Mouse (Mus musculus) lung, embryonic 16.5 days (tissue): ENCODE measurements around the gene Olfr874. TPM values are rescaled to one million over a fixed set of nuclear protein-coding genes. Genes with fewer than 3 reads are reported as not detected.

Experiments
- ATAC-seq: fragments of 200-750 bp; cut with Nextera tagmentation; 2 replicates; pipeline ENCODE4 v1.8.0; 2017; ENCODE audit warnings: low read depth, mild to moderate bottlenecking, moderate library complexity
- H3K27ac ChIP-seq: fragments of 300-500 bp; sonication (generic); 2 replicates; pipeline ENCODE4 v1.5.1; 2014; ENCODE audit warnings: mild to moderate bottlenecking, control low read depth, low read length
- H3K27me3 ChIP-seq: fragments of 300-500 bp; sonication (generic); 2 replicates; pipeline ENCODE4 v1.6.1; 2014; ENCODE audit warnings: low read depth, low read length, mixed read lengths; ENCODE audit not compliant: control insufficient read depth, insufficient read depth
- H3K36me3 ChIP-seq: fragments of 300-500 bp; sonication (generic); 2 replicates; pipeline ENCODE4 v1.6.1; 2014; ENCODE audit warnings: low read length; ENCODE audit not compliant: control insufficient read depth, insufficient read depth
- H3K4me1 ChIP-seq: fragments of 300-500 bp; sonication (generic); replicated peaks from 2 replicates; pipeline ENCODE4 v1.6.1; 2014; ENCODE audit warnings: low read length, mixed read lengths; ENCODE audit not compliant: control insufficient read depth, insufficient read depth
- H3K4me2 ChIP-seq: fragments of 300-500 bp; sonication (generic); 2 replicates; pipeline ENCODE4 v1.6.1; 2014; ENCODE audit warnings: low read depth, low read length, control low read depth
- H3K4me3 ChIP-seq: fragments of 300-500 bp; sonication (generic); 2 replicates; pipeline ENCODE4 v1.5.1; 2014; ENCODE audit warnings: mild to moderate bottlenecking, low read length, control low read depth
- H3K9ac ChIP-seq: fragments of 300-500 bp; sonication (generic); 2 replicates; pipeline ENCODE4 v1.6.1; 2014; ENCODE audit warnings: low read length, control low read depth
- H3K9me3 ChIP-seq: fragments of 300-500 bp; sonication (generic); 2 replicates; pipeline ENCODE4 v1.6.1; 2016; ENCODE audit warnings: low read length; ENCODE audit not compliant: control insufficient read depth
- WGBS: fragments of 180-500 bp; shearing (Covaris S2); extraction: QIAGEN DNeasy Blood & Tissue Kit; methylation state at CpG from one replicate; pipeline ENCODE4 v1.1.7; 2014; 5-methylcytosine and 5-hydroxymethylcytosine counted together
- polyA plus RNA-seq: library from polyadenylated mRNA; unstranded; fragments of >200 nt; fragmentation: Nextera tagmentation; extraction: Ambion mirVana; gene quantifications from 2 replicates; pipeline ENCODE4 v1.2.1, GENCODE M21; 2015

Gene Olfr874
- not detected in 2 replicates for polyA plus RNA-seq

DNA sequence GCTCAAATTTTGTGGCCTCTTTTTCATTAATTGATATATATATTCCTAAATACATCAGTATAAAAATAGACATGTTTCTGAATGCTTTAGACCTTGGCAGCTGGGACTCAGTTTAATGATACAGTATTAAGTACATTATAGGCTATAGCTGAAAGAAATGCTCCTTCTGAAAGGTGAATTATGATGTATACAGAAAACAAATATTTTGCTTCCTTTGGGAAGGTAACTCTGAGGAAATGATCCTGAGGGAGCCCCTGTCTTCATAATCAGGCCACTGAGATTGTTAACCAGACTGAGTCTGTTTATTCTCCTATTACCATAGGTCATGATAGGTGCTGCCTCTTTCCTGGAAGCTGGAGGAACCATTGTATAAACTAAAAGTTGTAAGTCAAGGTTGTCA lies at the start of gene Olfr874:
Gene Olfr874, plus strand, starts transcription at position 301 of the 400 bp plus-strand sequence.
- no peak for ATAC-seq
- Histone ChIP-seq H3K27me3 (no peaks in the 10 kb centered on the region), H3K36me3 (no peaks in the 10 kb centered on the region), H3K9me3 (no peaks in the 10 kb centered on the region), H3K9ac (no peak within 1 kb of the TSS), H3K4me3 (no peak within 1 kb of the TSS), H3K4me1 (no peaks in the 10 kb centered on the region), H3K4me2 (no peak within 1 kb of the TSS), H3K27ac (no peak within 1 kb of the TSS)

DNA sequence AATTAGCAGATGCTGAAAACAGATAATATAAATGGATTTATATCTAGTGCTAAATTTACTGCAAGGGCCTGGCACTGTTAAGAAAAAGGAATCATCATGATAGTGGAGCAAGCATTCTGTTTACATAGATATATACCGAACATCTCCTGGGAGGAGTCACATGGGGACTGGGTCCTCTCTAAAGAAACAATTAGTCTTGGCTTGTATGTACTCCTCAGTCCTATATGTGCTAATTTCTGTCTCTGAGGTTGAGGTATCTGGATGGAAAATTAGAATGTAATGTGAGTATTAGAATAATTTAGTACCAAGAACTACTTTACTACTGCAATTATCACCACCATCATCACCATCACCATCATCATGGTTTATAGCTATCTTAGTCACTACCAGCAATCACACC lies 28.8 kb upstream of the Olfr874 start, which contains the start of gene Olfr160:
Gene Olfr160, minus strand, starts transcription at position 101 of the 400 bp plus-strand sequence.
- Histone ChIP-seq H3K4me3 (no peak within 1 kb of the TSS), H3K27ac (no peak within 1 kb of the TSS), H3K4me2 (no peak within 1 kb of the TSS), H3K9me3 (no peaks in the 10 kb centered on the region), H3K9ac (no peak within 1 kb of the TSS), H3K36me3 (no peaks in the 10 kb centered on the region), H3K4me1 (no peaks in the 10 kb centered on the region), H3K27me3 (no peaks in the 10 kb centered on the region)
- 75% methylated on average over 1 of the region's 1 CpGs for WGBS
- ATAC-seq = no peak

DNA sequence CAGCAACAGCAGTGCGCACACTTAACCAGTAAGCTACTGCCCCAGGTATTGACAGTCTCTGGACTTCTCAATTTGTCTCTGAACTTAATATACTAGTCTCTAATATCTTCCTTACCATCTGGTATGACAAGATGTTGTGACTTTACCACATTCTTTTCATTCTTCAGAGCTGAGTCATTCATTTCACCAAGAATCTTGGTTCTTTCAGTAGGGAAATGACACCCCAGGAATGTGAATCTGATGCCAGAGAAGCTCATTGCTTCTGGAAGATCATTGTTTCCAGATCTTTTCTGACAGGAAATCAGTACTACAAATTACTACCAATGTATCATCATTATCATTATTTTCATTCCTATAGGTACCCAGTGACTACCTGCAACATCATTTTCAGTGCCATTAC lies 10.6 kb upstream of the Olfr874 start:
- 94% methylated on average over 1 of the region's 1 CpGs for WGBS
- H3K9ac ChIP-seq = no peak overlapping the region
- no peak for ATAC-seq
- no peak overlapping the region for H3K4me3 ChIP-seq
- no peaks in the 10 kb centered on the region for H3K27me3 ChIP-seq
- H3K4me2 ChIP-seq = no peak overlapping the region
- H3K27ac ChIP-seq = no peak overlapping the region
- no peaks in the 10 kb centered on the region for H3K4me1 ChIP-seq
- no peaks in the 10 kb centered on the region for H3K9me3 ChIP-seq
- H3K36me3 ChIP-seq = no peaks in the 10 kb centered on the region

DNA sequence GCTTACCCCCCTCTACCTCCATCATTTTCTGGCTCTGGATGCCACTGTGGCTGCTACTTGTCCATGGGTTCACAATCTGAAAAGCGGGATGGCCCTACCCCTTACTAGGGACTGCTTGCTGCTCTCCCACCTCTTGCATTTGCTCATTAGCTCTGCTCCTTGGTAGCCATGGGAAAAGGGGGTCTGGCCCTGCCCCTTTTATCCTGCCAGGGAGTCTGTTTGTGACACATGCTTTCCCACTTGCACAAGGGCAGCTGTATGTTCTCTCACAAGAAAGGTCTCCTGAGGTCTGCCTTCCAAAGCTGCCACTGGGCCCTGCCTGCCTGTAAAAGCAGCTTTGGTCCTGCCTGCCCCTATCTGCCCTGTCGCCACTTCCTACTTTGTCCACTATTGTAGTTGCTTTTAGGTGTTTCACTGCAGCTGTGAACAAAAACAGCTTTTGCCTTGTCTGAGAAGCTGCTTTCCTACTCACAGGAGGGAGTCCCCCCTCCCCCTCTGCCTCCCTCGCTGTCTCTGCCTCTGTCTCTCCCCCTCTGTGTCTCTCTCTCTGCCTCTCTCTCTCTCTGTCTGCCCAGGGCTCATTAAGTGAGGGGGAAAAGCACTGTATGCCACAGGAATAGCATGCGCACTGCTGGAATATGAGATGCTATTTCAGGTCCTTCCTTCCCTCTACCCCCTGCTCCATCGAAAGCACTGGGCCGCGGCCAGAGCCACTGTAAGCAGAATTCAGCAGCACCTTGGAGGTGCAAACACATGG lies 5.6 kb downstream of the Olfr874 start:
- Histone ChIP-seq H3K27me3 (no peaks in the 10 kb centered on the region), H3K4me3 (no peak overlapping the region), H3K4me1 (no peaks in the 10 kb centered on the region), H3K27ac (no peak overlapping the region), H3K9me3 (no peaks in the 10 kb centered on the region), H3K36me3 (no peaks in the 10 kb centered on the region), H3K9ac (no peak overlapping the region), H3K4me2 (no peak overlapping the region)
- 37% methylated on average over 7 of the region's 7 CpGs for WGBS
- no peak for ATAC-seq

DNA sequence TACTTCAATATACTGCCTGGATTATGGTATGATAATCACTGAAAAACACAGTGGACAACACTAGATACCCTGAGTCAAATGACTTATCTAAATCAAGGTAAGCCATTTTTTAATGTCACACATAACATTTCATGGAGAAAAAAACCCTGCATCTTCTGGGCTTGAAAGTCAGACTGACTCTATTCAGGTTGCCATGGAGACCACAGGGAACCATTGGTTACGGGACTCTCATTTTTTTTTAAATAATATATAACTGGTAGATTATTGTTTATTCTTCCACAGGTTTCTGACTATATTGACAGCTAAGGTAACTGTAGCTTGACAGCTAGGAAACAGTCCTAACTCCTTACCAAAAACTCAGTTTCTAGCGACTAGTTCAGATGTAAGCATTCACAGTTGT lies 6.6 kb downstream of the Olfr874 start:
- Histone ChIP-seq H3K9ac (no peak overlapping the region), H3K4me1 (no peaks in the 10 kb centered on the region), H3K27me3 (no peaks in the 10 kb centered on the region), H3K4me3 (no peak overlapping the region), H3K4me2 (no peak overlapping the region), H3K36me3 (no peaks in the 10 kb centered on the region), H3K27ac (no peak overlapping the region), H3K9me3 (no peaks in the 10 kb centered on the region)
- 66% methylated on average over 2 of the region's 2 CpGs for WGBS
- no peak for ATAC-seq

DNA sequence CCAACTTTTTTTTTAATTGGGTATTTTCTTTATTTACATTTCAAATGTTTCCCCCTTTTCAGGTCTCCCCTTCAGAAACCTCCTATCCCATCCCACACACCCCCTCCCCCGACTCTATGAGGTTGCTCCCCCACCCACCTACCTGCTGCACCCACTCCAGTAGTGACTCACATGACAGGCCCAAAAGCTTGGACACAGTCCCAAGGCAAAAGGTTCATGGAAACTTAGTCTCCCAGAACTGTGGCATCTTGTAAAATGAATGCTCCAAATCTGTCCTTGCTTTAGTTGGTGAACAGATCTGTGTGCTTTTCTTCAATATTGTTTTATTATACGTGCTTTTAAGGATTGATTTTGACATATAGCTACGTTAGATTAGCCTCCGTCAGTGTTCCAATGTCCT lies 7.1 kb downstream of the Olfr874 start:
- Histone ChIP-seq H3K27ac (no peak overlapping the region), H3K9ac (no peak overlapping the region), H3K4me2 (no peak overlapping the region), H3K36me3 (no peaks in the 10 kb centered on the region), H3K9me3 (no peaks in the 10 kb centered on the region), H3K27me3 (no peaks in the 10 kb centered on the region), H3K4me1 (no peaks in the 10 kb centered on the region), H3K4me3 (no peak overlapping the region)
- ATAC-seq = no peak
- WGBS = 61% methylated on average over 4 of the region's 4 CpGs

DNA sequence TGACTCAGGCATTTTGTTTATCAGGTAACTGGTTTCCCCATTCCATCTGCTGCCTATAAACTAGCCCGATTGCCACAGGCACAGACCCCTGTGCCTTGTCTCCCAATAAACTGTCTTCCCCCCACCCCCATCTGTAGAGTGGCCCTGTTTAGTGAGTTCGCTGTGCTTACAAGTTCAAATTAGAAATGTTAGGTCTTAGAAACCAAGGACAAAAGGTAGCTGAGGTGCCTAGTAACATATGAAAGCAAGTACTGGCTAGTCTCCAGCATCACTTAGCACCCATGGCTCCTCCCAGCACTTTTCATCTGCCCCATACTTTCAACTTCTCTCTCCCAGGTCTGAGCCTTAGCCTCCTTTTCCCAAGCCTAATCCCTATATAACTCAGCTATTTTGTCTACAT lies 16.8 kb downstream of the Olfr874 start:
- Histone ChIP-seq H3K4me1 (no peaks in the 10 kb centered on the region), H3K27ac (no peak overlapping the region)
- 81% methylated on average over 2 of the region's 2 CpGs for WGBS

DNA sequence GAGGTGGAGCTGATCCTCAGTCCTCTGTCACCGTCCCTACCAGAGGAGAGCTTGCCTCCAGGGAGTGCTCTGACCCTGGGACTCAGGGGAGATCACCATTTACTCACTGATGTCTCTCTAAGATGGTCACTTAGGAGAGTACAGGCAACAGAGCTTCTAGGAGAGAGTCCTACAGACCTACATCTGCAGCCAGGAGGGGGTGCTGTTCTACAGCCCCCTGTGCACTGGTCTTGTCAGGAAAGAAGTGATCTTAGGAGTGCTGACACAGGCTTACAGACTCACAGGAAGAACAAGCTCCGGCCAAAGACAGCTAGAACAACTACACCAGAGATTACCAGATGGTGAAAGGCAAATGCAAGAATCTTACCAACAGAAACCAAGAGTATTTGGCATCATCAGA lies 17.6 kb downstream of the Olfr874 start:
- H3K4me1 ChIP-seq = no peaks in the 10 kb centered on the region
- no peaks in the 10 kb centered on the region for H3K27me3 ChIP-seq
- no peak overlapping the region for H3K4me3 ChIP-seq
- no peak overlapping the region for H3K27ac ChIP-seq
- 53% methylated on average over 2 of the region's 2 CpGs for WGBS
- H3K9ac ChIP-seq = no peak overlapping the region
- H3K4me2 ChIP-seq = no peak overlapping the region
- ATAC-seq = no peak
- H3K36me3 ChIP-seq = no peaks in the 10 kb centered on the region
- H3K9me3 ChIP-seq = no peaks in the 10 kb centered on the region

More for the DNA sequence above, 16.8 kb downstream of the Olfr874 start:
- H3K36me3 ChIP-seq = no peaks in the 10 kb centered on the region
- H3K27me3 ChIP-seq = no peaks in the 10 kb centered on the region
- no peak overlapping the region for H3K4me2 ChIP-seq
- no peaks in the 10 kb centered on the region for H3K9me3 ChIP-seq
- no peak overlapping the region for H3K9ac ChIP-seq
- ATAC-seq = no peak
- H3K4me3 ChIP-seq = no peak overlapping the region

DNA sequence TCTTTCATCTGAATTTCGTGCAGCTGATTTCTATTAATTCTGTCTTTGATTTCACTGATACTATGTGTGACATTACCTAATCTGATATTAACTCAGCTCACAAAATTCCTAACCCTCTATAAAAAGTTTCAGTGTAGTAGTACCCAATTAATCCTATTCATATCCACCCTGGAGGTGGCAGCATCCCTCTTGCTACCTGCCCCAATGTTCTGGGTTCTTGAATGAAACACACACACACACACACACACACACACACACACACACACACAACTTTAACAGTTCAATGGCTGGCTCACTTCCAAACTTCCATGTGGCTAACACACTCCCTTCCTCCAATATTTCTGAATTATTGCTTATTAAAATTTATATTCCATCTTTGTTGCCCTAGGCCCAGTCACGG lies 25.8 kb downstream of the Olfr874 start:
- H3K4me2 ChIP-seq = no peak overlapping the region
- H3K9ac ChIP-seq = no peak overlapping the region
- H3K4me1 ChIP-seq = no peaks in the 10 kb centered on the region
- 59% methylated on average over 2 of the region's 2 CpGs for WGBS
- H3K9me3 ChIP-seq = no peaks in the 10 kb centered on the region
- H3K4me3 ChIP-seq = no peak overlapping the region
- no peak for ATAC-seq
- no peaks in the 10 kb centered on the region for H3K36me3 ChIP-seq
- no peaks in the 10 kb centered on the region for H3K27me3 ChIP-seq
- no peak overlapping the region for H3K27ac ChIP-seq
